Mouse (Mus musculus) right cerebral cortex, adult 2 months (tissue): ENCODE measurements at regions not wholly inside any gene's neighbourhood (a gene's known extent, or its start where the extent isn't known, plus 50 kb on each side); places are given as distances from the start of the nearest gene placed in this dataset.

Source experiments
- DNase-seq, 2 experiments: peaks; one replicate each; pipeline ENCODE4 v3.0.0; 2021 to 2022; ENCODE audit warnings: low spot score in 2 of 2

DNA sequence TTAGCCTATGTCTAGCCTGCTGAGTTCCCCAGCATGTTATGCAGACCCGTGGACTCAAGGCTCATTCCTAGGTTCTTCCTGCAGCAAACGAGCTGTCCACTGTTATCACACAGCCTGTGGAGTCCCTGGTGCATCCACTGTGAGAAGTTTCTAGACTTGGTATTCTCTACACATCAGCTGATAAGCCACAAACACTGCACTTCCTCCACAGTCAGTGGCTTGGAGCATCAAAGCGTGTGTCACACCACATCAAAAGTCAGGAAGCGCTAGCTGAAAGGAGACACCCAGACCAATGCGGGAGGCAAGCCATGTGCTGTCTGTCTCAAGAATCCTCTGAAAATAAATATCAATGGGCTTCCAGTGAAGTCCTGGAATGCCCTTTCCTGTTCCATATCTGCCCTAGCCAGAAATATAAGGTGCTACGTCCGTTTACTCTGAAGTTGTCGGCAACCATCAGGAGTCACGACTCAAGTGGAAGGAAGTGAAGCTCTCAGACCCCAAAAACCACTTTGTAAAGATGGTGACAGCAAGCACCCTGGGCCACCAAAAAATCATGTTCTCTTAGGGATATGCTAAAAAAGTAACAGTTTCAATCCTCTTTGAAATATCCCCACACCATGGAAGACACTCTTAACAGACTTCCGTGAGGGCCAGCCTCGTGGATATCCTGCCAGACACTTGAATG lies 227.7 kb downstream of the Adgrl2 start:
- DNase-seq, result no peak

DNA sequence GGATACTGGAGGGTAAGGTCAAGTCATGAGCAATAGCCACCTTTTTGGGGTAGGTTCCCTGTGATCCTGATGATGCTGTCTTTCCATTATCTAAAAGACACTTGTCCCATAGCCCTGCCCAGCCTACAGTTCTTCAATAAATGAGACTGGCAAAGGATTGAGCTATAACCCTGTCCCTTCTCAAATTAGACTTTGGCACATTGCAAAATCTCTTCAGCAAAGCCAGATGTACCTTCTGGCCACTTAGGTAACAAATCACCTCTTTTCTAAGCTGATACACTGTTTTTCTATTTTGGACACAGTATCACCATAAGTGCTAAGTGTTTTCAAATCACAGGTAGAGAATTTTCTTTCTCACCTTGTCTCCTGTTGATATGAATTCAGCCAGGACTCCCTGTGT lies 228.8 kb downstream of the Adgrl2 start:
- no peak for DNase-seq

DNA sequence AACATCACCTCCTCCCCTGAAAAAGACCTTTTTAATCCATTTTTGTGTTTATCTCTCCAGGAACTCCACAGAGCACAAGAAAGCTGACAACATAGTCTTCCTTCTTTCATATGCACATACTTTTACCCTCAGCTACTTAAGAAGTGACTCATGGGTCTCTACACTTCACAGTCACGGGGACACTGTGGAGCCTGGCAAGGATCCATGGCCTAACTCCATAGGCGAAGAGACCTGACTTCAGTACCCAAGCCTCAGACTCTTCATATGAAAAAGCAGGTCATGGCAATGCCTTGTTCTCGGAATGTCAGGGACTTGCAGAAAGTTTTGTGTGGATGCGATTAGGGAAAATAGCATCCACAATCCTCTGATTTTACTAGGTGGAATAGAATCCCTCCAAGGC lies 230.9 kb downstream of the Adgrl2 start:
- no peak for DNase-seq

DNA sequence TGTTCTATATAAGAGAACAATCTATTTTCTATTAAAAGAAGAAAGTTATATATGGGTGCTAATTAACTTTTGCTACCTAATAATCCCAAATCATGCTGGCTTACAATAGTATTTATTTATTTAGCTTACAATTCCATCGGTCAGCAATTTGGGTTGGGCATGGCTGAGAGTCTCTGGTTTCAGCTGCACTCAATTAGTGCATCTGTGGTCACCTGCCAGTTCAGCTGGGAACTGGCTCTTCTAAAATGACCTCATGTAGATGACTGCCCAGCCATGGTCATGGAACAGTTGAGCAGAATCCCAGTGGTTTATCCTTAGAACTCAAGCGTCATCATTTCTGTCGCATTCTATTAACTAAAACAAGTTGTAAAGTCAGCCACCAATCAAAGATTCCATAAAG lies 244.1 kb downstream of the Adgrl2 start:
- DNase-seq, result no peak

DNA sequence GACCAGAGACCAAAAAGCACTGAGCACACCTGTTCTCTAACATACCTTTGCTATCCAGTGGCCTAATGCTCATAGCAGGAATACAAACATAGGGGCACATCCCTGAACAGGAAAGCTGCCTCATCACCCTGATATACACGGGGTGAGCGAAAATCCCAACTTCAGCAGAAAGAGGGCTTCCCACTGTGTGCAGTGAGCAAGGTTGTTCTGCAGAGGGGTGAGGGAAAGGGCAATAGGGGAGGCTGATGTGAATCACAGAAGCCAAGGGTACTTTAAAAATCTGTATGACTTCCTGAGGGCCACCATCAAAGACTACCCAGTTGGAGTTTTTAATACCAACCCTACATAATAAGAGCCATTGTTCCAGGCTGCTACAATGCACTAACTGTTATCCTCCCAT lies 245.7 kb downstream of the Adgrl2 start:
- no peak for DNase-seq

DNA sequence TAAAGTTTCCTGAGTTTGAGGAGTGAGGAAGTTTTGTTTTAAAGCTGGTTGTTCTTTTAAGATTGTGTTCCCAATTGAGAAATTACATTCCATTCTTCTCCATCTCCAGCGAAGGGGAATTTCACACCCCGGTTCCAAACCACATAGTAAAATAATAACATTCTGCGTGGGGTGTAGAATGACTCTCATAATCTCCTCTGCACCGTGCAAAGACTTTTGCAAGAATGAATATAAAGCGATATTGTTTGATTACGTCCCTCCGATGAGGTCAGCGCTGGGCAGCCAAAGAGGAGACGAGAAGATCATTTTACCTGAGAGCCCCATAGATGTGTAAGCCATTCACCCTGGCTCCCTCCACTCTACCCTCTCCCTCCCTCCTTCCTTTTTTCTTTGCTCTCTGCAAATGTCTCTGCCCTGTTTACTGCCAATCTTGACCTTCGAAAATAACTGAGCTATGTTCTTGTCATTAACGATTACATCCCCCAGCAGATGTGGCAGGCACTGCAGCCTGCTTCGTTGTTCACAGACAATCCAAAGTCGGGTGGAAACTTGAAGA lies 256.1 kb downstream of the Adgrl2 start:
- DNase-seq, result no peak

DNA sequence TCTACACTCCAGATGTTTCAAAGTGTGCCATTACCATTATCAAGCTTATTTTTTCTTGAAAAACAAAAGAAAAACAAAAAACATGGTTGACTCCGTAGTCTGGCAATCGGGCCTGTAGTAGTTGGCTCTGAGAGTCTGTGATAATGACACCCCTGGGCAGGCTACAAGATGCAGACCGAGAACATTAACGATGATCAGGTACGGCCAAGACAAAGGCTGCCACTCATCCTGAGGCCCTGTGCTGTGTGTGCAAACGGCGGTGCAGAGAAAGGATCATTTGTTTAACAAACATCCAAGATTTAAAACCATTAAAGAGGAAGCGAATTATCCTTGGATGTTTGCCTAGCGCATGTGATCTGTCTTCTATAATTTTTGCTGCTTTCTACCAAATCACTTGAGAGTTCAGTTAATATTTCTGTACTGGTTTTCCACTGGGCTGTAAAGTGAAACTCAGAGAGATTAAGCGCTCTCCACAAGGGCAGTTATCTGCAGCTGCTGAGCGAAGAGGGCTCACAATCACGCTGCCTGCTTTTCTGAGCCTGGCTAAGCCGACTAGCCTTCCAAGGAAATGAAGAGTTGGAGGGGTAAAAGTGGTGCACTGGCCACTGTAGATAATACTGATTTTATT lies 257.0 kb downstream of the Adgrl2 start:
- DNase-seq, result no peak

DNA sequence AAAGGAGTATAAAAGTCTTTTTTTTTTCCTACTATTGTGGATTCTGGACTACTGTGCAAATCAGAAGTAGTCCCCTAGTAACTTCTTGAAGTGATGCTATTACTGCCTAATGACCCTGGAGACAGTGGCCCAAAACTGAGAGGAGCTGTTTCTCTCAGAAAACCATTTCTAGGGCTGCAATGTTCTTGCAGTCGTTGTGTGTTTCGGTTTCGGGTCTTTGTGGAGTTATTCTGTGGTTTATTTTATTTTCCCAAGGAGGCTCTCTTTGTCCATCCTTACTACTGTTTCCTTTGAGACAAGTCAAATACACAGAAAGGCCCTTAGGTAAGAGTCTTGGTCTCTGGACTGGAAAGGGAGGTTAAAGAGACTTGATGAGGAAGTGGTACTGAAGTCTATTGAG lies 258.9 kb downstream of the Adgrl2 start:
- no peak for DNase-seq

DNA sequence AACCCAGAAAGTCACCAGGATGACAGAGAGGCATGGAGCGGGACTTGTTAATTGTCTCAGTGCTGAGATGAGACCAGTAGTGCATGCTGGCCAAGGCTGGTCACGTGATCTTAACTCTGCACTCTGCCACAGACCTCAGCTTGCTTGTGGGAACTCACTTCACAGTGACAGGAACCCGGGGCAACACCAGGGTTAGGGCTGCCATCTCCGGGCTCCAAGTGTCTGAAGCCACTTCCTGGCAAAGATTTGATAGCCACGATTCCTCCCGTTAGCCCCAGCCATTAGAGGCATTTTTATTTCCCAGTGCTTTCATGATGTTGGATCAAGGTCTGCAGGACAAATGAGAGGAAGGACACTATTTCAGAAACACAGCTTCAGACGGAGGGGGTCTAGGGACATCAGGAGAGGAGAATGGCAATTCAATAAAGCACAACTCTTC lies 261.1 kb downstream of the Adgrl2 start:
- DNase-seq, result no peak

DNA sequence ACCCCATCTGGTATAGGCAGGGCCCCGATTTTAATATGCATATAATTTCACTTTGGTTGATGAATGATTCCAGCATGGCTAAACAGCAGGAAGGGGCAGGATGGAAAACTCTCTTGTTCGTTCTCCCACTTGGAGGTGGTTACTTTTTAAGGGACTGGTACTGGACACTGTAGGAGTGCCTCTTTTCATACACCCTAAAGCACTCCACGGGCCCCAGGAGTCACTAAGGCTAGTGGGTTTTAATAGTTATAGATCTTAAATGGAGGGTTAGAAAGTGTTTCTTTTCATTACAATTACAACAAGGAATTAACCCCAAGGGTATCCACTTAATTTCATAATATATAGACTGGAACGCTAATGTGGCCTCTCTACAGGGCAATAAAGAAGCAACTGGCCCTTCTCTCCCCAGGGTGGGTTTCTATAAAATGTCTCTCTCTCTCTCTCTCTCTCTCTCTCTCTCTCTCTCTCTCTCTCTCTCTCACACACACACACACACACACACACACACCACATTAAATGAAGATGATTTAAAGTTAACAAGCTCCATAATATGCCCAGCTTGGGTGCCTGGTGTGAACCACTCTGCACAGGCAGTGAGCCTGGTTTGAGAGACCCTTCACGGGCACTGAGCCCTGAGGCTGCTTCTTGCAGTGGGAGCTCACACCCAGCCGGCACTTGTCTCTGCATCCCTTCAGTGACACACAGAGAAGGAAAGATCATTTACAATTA lies 261.7 kb downstream of the Adgrl2 start:
- DNase-seq, result no peak

DNA sequence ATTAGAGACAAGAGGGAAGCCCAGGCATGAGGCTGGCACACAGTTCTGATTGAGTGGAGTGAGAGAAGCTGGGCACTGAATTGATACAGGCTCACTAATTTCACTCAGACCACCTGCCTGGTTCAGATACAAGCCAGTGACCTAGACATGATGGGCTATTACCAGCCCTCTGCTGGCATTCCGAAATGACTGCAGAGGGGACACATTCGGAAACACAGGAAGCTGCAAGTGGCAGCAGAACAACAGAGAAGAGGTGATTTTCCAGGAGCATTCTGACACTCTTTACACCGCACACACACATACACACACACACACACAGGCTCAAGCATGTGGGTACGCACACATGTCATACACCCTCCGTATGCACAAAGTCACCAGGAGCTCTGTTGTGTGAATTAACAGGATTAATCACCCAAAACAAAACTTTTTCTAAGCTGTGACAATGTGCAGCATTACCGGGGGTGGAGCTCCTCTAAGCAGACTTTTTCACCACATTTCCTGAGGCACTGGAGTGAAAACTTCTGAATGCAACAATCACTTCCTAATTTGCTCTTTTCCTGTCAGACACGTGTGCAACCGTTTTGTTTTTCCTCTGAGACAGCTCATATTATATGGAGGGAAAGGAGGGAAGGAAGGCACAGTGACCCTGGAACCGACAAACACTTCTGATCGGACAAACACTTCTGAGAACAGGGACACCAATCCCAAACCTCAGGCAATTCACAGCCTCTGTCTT lies 263.6 kb downstream of the Adgrl2 start:
- DNase-seq, result no peak

DNA sequence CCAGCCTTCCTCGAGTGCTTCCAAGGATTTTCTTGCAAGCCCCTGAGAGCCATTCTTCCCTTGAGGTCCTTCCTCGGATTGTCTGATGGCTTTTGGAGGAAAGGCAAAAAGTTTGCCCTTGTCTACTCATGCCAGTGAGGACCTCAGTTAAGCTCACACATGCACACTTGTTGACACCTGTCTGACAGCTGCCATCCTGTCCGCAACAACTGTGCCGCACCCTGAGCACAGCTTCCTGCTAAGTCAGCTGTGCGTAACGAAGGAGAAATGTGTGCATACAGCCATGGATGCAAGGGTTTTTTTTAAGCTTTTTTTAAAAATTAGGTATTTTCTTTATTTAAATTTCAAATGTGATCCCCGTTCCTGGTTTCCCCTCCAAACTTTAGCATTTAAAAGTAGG lies 293.8 kb downstream of the Adgrl2 start:
- no peak for DNase-seq

DNA sequence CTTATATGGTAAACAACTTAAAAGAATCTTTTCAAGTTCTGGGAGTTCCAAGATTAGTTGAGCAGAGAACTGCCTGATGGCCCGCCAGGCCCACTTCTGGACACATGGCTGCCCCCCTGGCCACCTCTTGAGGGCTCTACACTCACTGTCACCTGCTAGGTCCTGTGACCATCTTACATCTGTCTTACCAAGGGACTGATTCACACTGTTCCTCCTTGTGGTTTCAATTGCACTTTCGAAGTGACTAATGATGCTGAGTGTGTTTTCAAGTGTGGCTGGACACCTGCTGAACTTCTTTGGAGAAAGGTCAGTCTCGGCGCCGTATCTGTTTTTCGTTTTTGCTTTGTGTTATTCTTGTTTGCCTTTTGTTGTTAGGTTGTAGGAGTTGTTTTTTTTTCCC lies 294.9 kb downstream of the Adgrl2 start:
- no peak for DNase-seq

DNA sequence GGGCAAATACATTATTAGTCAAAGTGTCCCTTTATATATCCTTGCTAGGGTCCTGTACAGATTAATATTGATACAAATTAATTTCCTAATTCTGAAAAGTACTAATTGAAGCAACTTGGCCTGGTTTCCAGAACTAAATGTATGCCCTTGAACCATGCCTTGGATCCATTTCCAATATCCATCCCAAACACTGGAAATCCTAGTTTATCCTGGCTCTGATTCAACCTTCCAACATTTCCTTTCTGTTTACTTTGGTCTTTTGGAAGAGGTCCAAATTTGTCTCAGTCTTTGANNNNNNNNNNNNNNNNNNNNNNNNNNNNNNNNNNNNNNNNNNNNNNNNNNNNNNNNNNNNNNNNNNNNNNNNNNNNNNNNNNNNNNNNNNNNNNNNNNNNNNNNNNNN lies 307.2 kb downstream of the Adgrl2 start:
- no peak for DNase-seq

DNA sequence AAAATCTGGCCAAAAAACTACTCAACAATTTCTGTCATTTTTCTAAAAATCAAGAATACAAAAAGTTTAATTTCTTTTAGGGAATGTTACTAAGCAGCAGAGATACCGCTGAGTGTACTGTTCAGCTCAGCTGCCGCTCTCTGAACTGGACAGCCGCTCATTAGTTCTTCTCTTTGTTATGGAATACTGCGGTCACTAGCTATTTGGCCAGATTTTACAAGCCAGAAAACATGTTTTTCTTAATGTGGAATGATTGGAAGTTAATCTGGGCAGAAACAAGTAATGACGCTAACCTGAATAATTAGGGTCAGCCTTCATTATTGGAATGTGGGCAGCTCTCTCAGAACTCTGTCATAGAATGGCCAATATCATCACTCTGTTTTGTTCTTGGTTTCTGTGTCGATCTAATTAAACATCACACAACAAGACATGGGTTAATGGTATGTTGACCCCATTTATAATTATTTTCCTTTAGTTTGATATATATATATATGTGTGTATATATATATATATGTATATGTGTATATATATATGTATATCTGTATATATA lies 307.8 kb downstream of the Adgrl2 start:
- no peak for DNase-seq

DNA sequence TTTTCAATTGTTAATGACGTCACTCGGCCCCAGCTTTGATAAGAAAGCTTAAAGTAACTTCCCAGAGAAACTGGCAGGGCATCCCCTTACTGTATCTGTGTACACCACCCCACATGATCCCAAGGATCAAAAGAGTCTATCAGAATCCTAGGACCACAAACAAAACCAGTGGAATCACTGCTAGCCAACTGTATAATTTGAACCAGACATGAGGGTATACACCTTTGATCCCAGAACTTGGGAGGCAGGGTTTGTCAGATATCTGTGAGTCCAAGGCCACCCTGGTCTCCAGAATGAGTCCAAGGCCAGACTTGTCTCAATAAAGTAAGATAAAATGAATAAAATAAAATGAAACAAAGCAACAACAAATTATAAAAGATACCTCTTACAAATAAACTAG lies 309.2 kb downstream of the Adgrl2 start:
- no peak for DNase-seq

DNA sequence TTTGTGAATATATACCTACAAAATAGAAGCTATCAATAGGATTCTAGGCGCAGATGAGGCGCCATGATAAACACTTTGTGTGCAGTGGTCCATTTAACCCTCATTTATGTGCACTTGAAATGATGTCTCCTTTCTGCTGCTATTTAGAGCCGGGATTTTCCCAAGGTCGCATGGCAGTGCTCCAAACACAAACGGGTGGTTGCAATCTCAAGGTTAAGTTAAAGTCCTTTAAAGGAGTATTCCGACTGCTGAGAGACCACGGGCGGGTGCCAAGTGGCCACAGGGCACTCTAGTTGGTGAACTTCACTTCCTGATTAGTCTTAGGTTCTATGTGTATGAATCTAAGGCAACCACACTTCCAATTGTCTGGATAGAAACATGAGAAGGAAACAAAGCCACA lies 309.6 kb downstream of the Adgrl2 start:
- no peak for DNase-seq

DNA sequence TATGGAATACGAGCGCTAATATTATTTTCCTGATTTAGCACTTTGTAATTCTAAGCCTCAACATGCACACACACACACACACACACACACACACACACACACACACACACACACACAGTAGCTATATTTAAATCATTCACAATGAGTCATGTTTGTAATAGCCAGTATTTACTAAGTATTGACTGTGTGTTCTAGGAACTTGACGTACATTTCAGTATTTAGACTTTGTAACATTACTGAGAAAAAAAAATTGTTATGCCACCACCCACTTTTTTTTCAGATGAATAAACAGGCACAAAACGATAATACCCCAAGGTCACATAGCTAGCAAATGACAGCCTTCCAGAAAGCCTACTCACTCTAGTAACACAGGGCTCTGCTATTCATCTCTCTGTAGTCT lies 310.3 kb downstream of the Adgrl2 start:
- no peak for DNase-seq

DNA sequence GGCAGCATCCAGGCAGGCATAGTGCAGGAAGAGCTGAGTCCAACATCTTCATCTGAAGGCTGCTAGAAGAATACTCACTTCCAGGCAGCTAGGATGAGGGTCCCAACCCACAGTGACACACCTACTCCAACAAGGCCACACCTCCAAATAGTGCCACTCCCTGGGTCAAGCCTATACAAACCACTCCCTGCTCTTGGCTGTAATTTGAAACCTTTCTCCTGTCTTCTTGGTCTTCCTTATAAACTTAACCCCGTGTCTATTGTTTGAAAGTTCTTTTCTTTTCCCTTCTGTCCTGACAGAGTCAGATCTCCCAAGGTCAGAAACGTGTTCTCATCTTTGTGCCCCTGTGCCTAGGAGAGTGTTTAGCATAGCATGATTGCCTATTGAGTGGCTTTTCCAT lies 311.2 kb downstream of the Adgrl2 start:
- no peak for DNase-seq

DNA sequence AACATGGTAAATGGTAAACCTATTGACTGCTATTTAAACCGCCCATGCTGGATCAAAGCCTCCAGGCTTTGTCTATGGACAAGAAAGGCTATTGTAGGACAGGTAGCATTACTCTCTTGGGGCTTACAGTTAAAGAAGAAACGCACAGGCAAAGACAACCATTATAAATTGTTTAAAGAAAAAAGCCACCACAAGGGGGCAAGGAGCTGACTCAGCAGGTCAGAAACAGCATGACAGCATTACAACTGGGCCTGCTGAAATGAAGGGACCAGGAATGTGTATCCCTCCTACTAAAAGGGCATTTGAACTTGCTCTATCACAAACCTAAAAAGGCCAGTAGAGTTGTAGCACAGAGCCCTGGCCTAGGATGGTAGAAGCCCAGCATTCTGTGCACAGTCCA lies 314.3 kb downstream of the Adgrl2 start:
- no peak for DNase-seq

DNA sequence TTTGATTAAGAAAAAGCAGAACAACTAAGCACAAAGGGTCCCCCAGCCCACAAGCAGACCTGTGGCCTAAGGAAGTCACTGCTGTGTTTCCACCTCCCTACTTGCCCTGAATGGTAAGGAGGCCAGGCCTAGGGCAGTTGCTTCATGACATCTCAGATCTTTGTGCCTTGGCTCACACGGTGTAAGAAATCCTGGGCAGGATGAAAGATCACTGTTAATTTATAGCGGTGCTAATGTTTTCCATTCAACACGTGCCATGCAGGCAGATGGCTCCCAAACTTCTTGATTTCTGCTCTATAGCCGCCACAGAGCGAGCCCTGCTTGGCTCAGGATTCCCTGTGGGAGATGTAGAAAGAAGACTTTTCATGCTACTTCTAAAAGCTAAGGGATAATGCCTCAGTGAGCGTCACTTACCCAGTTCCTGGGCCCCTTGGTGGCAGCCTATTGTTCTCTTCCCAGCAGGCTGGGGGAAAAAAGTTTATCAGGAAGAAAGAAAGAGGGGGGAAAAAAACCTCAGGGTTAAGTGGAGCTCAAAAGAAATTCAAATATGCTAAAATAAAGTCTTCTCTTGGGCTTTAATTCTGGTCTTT lies 327.4 kb downstream of the Adgrl2 start:
- no peak for DNase-seq

DNA sequence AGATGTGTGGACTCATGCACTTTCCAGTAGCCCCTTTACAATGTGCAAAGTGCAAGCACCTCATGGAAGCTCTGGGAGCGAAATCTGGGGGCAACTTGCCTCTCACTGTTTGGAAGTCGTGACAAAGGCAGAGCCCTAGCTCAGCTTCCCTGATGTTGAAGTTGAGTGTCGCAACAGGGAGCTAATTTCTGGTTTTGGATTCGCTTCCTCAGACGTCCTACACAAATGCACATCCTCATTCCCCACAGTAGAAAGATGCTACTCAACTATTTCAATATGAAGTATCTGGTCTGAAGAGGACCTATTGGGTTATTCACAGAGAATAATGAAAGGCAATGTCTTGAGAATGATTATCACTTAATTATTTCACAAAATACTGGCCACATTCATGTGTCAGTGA lies 331.3 kb downstream of the Adgrl2 start:
- DNase-seq, result no peak
